Mouse (Mus musculus) midbrain, embryonic 11.5 days (tissue): ENCODE data around the gene Tspan4. TPM values are rescaled to one million over a fixed set of nuclear protein-coding genes. Genes with fewer than 3 reads are reported as not detected.

Experiments used
- ATAC-seq: fragments of 200-750 bp; cut with Nextera tagmentation; 2 replicates; pipeline ENCODE4 v1.8.0; 2017; ENCODE audit warnings: moderate TSS enrichment, moderate library complexity; ENCODE audit not compliant: low FRiP score
- DNase-seq: peaks from one replicate; pipeline ENCODE4 v3.0.0; 2015; ENCODE audit warnings: low spot score; ENCODE audit errors: missing footprints
- H3K27ac ChIP-seq: fragments of 300-500 bp; sonication (generic); 2 replicates; pipeline ENCODE4 v1.5.1; 2014; ENCODE audit warnings: low read depth, low read length
- H3K27me3 ChIP-seq: fragments of 300-500 bp; sonication (generic); 2 replicates; pipeline ENCODE4 v1.6.1; 2014; ENCODE audit warnings: mild to moderate bottlenecking, low read length, moderate library complexity, mixed read lengths; ENCODE audit not compliant: control insufficient read depth, insufficient read depth
- H3K36me3 ChIP-seq: fragments of 300-500 bp; sonication (generic); 2 replicates; pipeline ENCODE4 v1.6.1; 2014; ENCODE audit warnings: mild to moderate bottlenecking, low read length, moderate library complexity, mixed read lengths; ENCODE audit not compliant: control insufficient read depth, insufficient read depth
- H3K4me1 ChIP-seq: fragments of 300-500 bp; sonication (generic); 2 replicates; pipeline ENCODE4 v1.6.1; 2014; ENCODE audit warnings: low read length; ENCODE audit not compliant: control insufficient read depth, insufficient read depth
- H3K4me2 ChIP-seq: fragments of 300-500 bp; sonication (generic); 2 replicates; pipeline ENCODE4 v1.6.1; 2014; ENCODE audit warnings: mild to moderate bottlenecking, moderate library complexity
- H3K4me3 ChIP-seq: fragments of 300-500 bp; sonication (generic); 2 replicates; pipeline ENCODE4 v1.5.1; 2014; ENCODE audit warnings: low read depth, low read length
- H3K9ac ChIP-seq: fragments of 300-500 bp; sonication (generic); 2 replicates; pipeline ENCODE4 v1.6.1; 2014; ENCODE audit warnings: low read length
- H3K9me3 ChIP-seq: fragments of 300-500 bp; sonication (generic); 2 replicates; pipeline ENCODE4 v1.6.1; 2016; ENCODE audit warnings: low read length; ENCODE audit not compliant: control insufficient read depth
- WGBS: fragments of 180-500 bp; shearing (Covaris S2); extraction: QIAGEN DNeasy Blood & Tissue Kit; methylation state at CpG from one replicate; pipeline ENCODE4 v1.1.7; 2014; 5-methylcytosine and 5-hydroxymethylcytosine counted together
- polyA plus RNA-seq: library from polyadenylated mRNA; unstranded; fragments of >200 nt; fragmentation: Nextera tagmentation; extraction: Ambion mirVana; gene quantifications from 2 replicates; pipeline ENCODE4 v1.2.1, GENCODE M21; 2014

Tspan4 gene
- polyA plus RNA-seq, 1 experiment from 2014 or later, result 28.6 TPM

DNA sequence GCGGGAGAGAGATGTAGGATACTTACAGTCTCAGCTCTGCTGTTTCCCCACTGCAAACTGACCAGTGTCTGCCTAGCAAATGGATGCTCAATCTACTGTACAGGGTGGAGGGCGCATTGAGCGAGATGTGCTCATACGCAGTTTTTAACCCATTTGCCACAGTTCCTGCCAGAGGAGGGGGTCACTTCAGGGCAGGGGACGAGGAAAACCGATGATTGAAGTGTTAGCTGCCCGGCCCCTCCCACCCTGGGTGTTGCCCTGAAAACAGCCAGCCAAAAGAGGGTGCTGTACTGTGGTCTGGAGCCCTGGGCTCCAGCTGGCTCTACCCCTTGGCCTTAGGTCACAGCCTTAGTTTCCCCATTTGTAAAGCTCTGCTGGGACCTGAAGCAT, 1.9 kb downstream of the Tspan4 start:
- Histone ChIP-seq H3K27ac (no peak overlapping the region), H3K4me2 (no peak overlapping the region), H3K9ac (no peak overlapping the region), H3K4me1 (peaks cover 20% of the 10 kb centered on the region), H3K4me3 (no peak overlapping the region), H3K27me3 (peaks cover 8% of the 10 kb centered on the region), H3K9me3 (no peaks in the 10 kb centered on the region), H3K36me3 (peaks cover 6% of the 10 kb centered on the region; the same call in 1 of the 2 replicates)
- ATAC-seq (no peak), DNase-seq (no peak)
- 25% methylated on average over 7 of the region's 7 CpGs for WGBS

DNA sequence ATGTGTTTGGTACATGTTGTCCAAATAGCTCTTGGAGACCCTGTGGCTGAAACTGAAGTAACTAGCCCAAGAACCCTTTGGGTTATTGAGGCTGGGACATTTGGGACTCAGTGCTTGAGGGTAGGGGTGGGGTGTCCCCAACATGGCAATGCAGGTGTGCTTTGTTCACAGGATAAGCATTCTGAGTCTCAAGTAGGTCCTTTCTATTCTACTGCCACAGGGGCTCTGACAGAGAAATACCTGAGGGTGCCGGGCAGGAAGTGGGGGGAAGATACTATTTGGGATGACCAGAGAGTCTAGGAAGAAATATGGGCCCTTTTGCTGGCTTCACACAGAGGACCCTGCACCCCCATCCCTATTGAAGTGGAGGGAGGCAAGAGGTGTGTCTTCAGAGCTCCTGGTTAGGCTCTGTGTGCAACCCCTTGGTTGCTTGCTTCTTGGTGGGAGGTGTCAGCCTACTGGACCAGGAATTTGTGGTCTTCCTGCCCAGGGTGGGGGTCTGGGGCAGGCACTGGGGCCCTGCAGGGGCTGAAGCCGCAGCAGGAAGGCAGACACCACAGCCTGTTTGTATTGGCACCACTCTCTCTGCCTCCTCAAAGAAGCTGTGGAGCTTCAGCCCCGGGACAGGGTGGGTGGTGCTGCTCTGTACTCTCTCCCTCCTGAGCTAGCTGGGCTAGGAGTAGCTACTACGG, 2.7 kb downstream of the Tspan4 start:
- Histone ChIP-seq H3K36me3 (peaks cover under 1% of the 10 kb centered on the region; the same call in 1 of the 2 replicates), H3K9me3 (no peaks in the 10 kb centered on the region), H3K4me3 (no peak overlapping the region), H3K27me3 (peaks cover 15% of the 10 kb centered on the region), H3K4me1 (peaks cover 25% of the 10 kb centered on the region), H3K4me2 (no peak overlapping the region), H3K9ac (no peak overlapping the region), H3K27ac (no peak overlapping the region)
- WGBS, result 67% methylated on average over 4 of the region's 4 CpGs
- no peak for ATAC-seq
- no peak for DNase-seq

DNA sequence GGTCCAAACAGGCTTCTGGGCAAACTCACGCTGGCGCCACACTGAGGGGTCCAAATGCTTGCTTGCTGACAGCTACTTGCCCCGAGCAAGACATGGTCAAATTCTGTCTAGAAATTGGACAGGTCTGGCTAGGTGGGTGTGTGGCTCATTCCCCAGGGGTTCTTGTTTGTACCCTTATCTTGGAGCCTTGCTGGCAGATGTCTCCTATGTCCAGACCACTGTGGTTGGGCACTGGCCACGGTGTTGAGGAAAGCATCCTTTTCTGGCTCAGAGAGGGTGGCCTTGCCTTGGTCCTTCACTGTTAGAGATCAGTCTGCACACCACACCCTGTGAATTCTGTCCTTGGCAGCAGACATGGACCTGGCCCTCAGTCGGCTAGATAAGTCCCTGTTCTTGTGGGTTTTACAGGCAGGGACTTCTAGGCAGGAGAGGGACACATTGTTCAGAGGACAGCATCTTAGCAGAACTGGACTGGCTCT, 3.3 kb downstream of the Tspan4 start:
- Histone ChIP-seq H3K27ac (no peak overlapping the region), H3K4me1 (peaks cover 26% of the 10 kb centered on the region), H3K36me3 (no peaks in the 10 kb centered on the region), H3K4me2 (no peak overlapping the region), H3K9me3 (no peaks in the 10 kb centered on the region), H3K4me3 (no peak overlapping the region), H3K9ac (no peak overlapping the region), H3K27me3 (peaks cover 19% of the 10 kb centered on the region)
- WGBS, result 81% methylated on average over 5 of the region's 5 CpGs
- DNase-seq, result no peak
- no peak for ATAC-seq

DNA sequence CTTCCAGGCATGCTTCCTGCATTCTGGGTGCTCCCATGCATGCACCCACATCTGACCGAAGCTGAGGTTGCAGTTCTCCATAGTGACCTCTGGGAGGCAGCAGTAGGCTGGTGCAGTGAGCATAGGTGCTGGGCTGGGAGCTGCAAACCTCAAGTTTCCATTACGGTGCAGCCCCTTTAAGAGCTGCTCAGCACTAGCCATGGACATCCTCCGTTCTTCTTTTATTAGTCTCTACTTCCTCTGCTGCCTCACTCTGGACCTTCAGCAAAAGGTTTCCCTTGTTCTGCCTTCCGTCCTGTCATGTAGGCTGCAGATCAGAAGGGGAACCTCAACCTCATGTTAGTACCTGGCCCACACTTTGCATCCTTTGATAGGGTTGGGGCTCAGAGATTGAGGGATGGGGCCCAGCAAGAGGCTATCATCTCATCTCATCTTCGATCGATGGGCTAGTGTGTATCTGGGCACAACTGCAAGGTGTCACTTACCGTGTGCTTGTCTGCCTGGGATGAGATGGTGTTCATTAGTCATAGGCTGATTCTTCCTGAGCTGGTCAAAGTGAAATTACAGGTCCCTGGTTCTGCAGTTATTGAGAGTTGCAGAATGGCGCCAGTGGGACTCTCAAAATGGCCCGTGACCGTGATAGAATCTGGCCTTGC, 5.9 kb downstream of the Tspan4 start:
- H3K27ac ChIP-seq, result no peak overlapping the region
- WGBS, result 8% methylated on average over 10 of the region's 10 CpGs
- DNase-seq, result peak; percentile 92
- peaks cover 19% of the 10 kb centered on the region for H3K27me3 ChIP-seq
- no peaks in the 10 kb centered on the region for H3K36me3 ChIP-seq
- H3K4me1 ChIP-seq, result peaks cover 15% of the 10 kb centered on the region; the same call in 1 of the 2 replicates
- peak overlapping the region; percentile 93 for H3K4me2 ChIP-seq
- H3K9ac ChIP-seq, result no peak overlapping the region
- ATAC-seq, result peak; percentile 46; the same call in 1 of the 2 replicates
- no peak overlapping the region for H3K4me3 ChIP-seq
- H3K9me3 ChIP-seq, result no peaks in the 10 kb centered on the region

DNA sequence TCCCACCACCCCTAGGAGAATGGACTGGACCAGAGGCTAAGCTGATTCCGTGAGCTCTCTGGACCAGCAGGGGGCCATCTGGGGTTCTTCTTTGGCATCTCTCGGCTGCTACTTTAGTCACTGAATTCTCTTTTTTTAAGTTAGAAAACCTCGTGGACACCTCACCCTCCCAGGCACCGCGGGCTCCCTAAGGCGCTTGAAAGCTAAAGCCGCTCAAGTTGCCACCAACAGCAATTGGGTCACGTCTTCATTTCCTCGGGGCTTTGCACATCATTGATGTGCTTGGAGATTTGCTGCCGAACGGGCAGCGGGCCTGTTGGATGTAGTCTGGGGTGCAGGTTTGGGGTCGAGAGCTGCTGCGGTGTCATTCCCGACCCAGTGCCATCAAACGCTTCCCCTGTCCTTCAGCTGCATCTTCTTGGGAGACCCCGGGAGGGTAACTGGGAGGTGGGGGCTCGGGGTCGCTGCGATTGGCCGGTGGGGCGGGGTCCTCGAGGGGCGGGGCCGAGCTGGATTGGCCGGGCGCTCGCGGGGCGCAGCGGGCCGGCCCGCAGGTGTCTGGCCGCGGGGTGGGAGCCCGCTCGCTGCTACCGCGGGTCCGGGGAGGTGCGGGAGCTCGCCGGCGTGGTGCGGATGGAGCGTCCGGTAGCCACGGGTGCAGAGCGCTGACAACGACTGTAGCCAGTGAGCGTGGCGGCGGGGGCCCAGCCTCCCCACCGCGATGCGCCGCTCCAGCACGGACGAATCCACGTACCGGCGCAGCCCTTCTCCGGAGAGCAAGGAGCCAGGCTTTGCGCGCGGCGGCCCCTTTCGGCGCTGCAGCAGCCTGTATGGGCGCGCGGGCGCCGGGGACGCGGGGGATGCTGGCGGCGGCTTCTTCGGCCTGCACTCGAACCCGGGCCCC, 6.7 kb downstream of the Tspan4 start:
- Histone ChIP-seq H3K36me3 (no peaks in the 10 kb centered on the region), H3K27ac (no peak overlapping the region; the same call in 1 of the 2 replicates), H3K9ac (peak overlapping the region; percentile 66), H3K9me3 (no peaks in the 10 kb centered on the region), H3K4me3 (peak overlapping the region; percentile 59), H3K4me1 (peaks cover 15% of the 10 kb centered on the region; the same call in 1 of the 2 replicates), H3K4me2 (peak overlapping the region; percentile 93), H3K27me3 (peaks cover 16% of the 10 kb centered on the region)
- WGBS, result under 1% methylated on average over 81 of the region's 81 CpGs
- ATAC-seq (peak; percentile 72), DNase-seq (peak; percentile 96)

DNA sequence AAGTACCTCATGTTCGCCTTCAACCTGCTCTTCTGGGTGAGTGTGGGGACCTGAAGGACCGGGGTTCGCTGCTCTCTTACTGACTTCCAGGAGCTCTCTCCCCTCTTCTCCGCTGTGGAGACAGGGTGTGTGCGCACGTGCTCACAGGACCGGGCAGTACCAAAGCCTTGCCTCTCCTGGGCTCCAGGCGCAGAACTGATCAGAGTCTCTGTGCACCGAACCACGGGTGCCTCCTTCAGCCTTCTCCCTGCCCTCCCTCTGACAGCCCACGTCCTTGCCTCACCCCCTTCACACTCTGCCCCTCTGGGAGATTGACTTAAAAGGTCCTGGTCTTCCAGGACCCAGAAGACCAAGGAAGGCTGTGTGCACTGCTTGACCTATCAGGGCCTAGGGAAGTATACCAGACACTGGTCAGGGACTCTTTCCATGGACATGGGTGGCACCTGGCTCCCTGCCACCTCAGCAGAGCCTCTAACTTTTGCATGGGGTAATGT, 7.5 kb downstream of the Tspan4 start:
- peaks cover 10% of the 10 kb centered on the region; the same call in 1 of the 2 replicates for H3K4me1 ChIP-seq
- DNase-seq (peak; percentile 84), ATAC-seq (no peak)
- H3K4me3 ChIP-seq, result peak overlapping the region; percentile 59
- peak overlapping the region; percentile 66 for H3K9ac ChIP-seq
- 7% methylated on average over 11 of the region's 11 CpGs for WGBS
- H3K27ac ChIP-seq, result no peak overlapping the region
- H3K27me3 ChIP-seq, result peaks cover 12% of the 10 kb centered on the region
- H3K4me2 ChIP-seq, result peak overlapping the region; percentile 93
- H3K36me3 ChIP-seq, result no peaks in the 10 kb centered on the region
- no peaks in the 10 kb centered on the region for H3K9me3 ChIP-seq

DNA sequence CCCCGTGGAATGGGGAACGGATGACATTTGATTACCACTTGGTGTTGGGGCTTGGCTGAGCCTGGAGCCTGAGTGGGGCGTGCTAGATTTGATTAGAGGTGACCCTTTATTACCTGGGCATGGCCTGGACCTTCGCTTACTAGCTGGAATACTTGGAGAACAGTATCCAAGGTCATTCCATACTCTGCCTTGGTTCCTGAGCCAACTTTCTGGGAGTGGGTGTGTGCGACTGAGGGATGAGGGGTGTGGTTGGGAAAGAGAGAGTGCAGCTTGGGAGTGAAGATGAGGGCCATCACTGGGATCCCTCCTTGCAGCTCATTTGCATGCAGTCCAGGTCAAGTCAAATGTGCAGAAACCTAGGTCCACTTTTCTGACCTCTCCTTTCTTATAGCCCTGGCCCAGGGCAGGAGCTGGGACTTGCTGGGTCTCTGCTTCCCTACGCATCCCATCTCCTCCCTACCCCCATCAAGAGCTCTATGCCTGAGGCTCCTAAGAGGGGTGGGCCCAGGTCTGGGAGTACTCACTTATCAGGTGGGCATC, 8.1 kb downstream of the Tspan4 start:
- H3K36me3 ChIP-seq, result no peaks in the 10 kb centered on the region
- H3K4me2 ChIP-seq, result no peak overlapping the region; the same call in 1 of the 2 replicates
- no peaks in the 10 kb centered on the region for H3K9me3 ChIP-seq
- H3K9ac ChIP-seq, result no peak overlapping the region
- no peak overlapping the region for H3K27ac ChIP-seq
- DNase-seq (no peak), ATAC-seq (no peak)
- H3K4me1 ChIP-seq, result peaks cover 10% of the 10 kb centered on the region; the same call in 1 of the 2 replicates
- WGBS, result 81% methylated on average over 5 of the region's 6 CpGs
- H3K27me3 ChIP-seq, result peaks cover 11% of the 10 kb centered on the region
- no peak overlapping the region for H3K4me3 ChIP-seq

DNA sequence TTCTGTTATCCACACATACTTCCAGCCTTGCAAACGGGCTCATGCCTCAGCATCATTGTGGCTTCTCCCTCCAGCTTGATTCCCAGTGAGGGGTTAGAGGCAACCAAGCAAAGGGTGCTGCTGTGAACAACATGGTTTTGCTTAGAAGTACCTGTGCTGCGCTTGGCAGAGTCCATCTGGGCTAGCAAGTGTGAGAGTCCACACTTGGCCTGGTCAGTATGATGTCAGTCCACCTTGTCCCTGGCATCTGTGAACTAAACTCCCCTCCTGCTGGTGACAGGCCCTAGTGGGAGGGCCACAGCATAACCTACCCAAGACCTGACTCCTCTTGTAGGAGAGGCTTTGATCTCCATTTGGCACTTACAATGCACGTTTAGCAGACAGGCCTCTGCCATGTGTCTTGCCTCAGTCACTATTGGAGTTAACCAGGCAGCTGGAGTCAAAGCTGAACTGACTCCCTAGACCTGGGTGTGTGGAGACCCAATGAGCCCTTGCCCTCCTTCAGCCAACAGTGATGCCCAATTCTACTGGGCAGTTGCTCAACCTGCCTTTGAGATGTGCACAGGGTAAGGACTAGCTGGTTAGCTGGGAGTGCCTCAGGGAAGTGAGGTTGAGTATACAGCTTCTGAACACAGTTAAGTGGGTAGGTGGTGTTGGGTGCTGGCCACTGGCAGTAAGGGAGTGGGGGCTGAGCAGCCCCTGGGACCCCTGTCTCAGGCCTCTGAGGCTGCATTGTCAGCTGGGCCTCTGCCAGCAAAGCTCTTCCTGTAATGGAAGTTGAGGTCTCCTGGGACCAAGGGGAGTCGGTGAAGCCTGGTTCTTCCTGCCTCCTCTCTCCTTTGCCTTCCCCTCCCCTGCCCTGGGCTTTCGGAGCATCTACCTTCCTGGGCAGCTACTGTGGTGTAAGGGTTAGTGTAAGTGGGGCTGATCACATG, 9.4 kb downstream of the Tspan4 start:
- 79% methylated on average over 5 of the region's 5 CpGs for WGBS
- ATAC-seq, result no peak

More for the DNA sequence above, 9.4 kb downstream of the Tspan4 start:
- Histone ChIP-seq H3K4me2 (no peak overlapping the region), H3K4me3 (no peak overlapping the region), H3K9ac (no peak overlapping the region), H3K36me3 (no peaks in the 10 kb centered on the region), H3K27ac (no peak overlapping the region), H3K27me3 (peaks cover 11% of the 10 kb centered on the region), H3K9me3 (no peaks in the 10 kb centered on the region), H3K4me1 (peaks cover 10% of the 10 kb centered on the region; the same call in 1 of the 2 replicates)
- DNase-seq, result no peak
